Mouse (Mus musculus) layer of hippocampus, adult 2 months (tissue): Measurements from ENCODE around the gene Prl. TPM values are rescaled to one million over a fixed set of nuclear protein-coding genes. Genes with fewer than 3 reads are reported as not detected.
A peak's percentile ranks its signal among the peaks of the same experiment; 100 is the strongest.
"Not testable (repeated sequence)": the region's sequence is repeated elsewhere in the genome, so short reads cannot be mapped to it uniquely, and the experiment has no call there.

Experiments used
- DNase-seq, 2 experiments: peaks; one replicate each; pipeline ENCODE4 v3.0.0; 2022; ENCODE audit warnings: low spot score in 2 of 2
- H3K27ac ChIP-seq: fragments of 200-600 bp; 2 replicates; pipeline ENCODE4 v1.8.1; 2022
- H3K4me3 ChIP-seq: fragments of 200-600 bp; 2 replicates; pipeline ENCODE4 v1.8.1; 2022; ENCODE audit warnings: mild to moderate bottlenecking
- CTCF ChIP-seq: fragments of 200-600 bp; conservative IDR thresholded peaks from 2 replicates; pipeline ENCODE4 v1.8.1; 2022; ENCODE audit warnings: antibody characterized with exemption, mild to moderate bottlenecking, moderate library complexity
- long read RNA-seq, 2 experiments: library from polyadenylated mRNA; stranded (forward); transcript quantifications; one replicate each; pipeline ENCODE4 v2.0.0; 2021; ENCODE audit warnings: borderline mapping rate in 2 of 2
- total RNA-seq, 2 experiments: library from RNA; stranded (reverse); gene quantifications; 2 replicates each; pipeline ENCODE4 v1.2.3; 2021

The Prl gene
- not detected for total RNA-seq
- long read RNA-seq, experiment 1: 0 reads
- long read RNA-seq, experiment 2: 0 reads

DNA sequence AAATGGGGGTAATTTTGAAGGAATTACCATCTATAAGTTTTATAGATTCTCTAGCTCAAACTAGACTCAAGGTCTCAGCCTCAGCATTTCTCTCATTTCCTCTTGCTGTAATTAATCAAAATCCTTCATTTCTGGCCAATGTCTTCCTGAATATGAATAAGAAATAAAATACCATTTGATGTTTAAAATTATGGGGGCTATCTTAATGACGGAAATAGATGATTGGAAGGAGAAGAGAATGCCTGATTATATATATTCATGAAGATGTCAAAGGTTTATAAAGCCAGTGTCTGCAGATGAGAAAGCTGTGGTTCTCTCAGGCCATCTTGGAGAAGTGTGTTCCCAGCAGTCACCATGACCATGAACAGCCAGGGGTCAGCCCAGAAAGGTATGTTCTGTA is at the start of gene Prl:
Gene Prl, plus strand, starts transcription at position 301 of the 400 bp plus-strand sequence.
- no peak for DNase-seq
- TF ChIP-seq CTCF: no peak
- no peak within 1 kb of the TSS for H3K27ac ChIP-seq
- H3K4me3 ChIP-seq: no peak within 1 kb of the TSS

- H3K27ac ChIP-seq: no peak overlapping the region
- no peak for TF ChIP-seq CTCF
- DNase-seq: no peak
- no peak overlapping the region for H3K4me3 ChIP-seq
These were observed 30.8 kb upstream of the Prl start for GRCm38 (mm10) chr13:27026614-27027013.

DNA sequence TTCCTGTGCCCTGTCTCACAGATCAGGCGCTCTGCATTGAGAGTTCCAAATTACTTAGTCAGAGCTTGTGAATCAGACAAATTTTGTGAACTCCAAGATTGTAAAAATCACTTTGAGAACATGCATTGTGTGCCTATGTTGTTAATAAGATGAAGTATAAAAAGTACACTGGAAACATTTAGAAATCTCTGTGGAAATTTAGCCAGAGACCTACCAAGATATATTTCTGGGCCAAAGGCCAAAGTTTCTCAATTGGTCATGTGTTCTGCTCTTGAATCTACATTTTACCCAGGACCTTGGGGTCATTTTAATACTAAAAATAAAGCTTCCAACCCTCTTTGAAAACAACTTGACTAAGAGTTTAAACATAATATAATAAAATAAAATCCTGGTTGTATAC is 30.0 kb upstream of the Prl start:
- no peak for TF ChIP-seq CTCF
- DNase-seq: no peak
- Histone ChIP-seq H3K4me3 (no peak overlapping the region), H3K27ac (no peak overlapping the region)

- no peak for TF ChIP-seq CTCF
- Histone ChIP-seq H3K27ac (no peak overlapping the region), H3K4me3 (no peak overlapping the region)
- no peak for DNase-seq
These were observed 28.7 kb upstream of the Prl start for GRCm38 (mm10) chr13:27028501-27029240.

DNA sequence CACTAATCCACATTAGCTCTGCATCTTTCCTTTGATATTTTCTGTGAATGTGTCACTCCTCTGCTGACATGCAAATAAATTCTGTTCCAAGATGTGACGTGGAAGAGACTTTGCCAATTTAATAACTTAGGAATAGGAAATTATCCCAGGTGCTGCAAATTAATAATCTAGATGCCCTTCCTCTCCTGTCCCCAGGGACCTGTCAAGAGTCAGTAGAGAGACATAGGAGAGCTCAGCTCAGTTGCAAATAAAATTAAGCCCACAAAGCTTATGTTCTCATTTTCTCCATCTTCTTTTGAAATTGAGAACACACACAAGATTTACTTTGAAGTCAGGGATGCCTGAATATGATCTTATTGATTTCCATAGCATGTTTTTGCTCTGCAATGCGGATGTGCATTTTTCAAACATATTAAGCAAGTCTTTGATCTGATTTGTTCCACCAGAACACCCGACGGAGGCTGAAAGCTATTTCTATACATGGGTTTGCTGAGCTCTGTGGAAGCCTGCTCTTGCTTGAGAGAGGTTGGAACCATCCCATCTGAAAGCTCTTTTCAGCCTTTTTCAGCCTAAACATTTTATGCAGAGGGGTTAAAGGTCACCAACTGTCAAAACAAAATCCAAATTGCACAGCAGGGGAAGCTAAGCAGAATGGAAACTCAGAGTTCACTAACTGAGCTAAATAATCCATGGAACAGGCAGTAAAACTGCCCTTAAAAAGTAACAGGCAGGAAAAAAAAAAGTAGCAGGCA is 26.1 kb upstream of the Prl start:
- H3K4me3 ChIP-seq: no peak overlapping the region
- no peak for TF ChIP-seq CTCF
- DNase-seq: no peak
- no peak overlapping the region for H3K27ac ChIP-seq

DNA sequence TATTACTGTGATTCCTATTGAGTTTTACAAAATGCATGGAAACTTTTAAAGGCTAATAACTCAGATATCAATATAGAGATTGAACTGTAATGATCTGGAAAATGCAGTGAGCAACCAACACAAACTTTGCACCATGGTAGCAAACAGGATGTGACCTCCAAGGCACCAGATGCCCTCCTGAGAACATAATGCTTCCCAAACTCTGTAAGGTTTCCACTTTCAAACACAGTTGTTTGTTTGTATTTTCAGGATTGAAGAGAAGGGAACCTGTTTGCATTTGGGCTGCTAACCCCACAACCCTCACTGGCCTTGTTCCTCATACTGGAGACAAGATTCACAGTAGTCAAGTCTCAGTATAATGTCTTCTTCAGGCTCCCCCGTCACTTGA is 25.5 kb upstream of the Prl start:
- Histone ChIP-seq H3K27ac (no peak overlapping the region), H3K4me3 (no peak overlapping the region)
- TF ChIP-seq CTCF: no peak
- DNase-seq: no peak

- TF ChIP-seq CTCF: no peak
- Histone ChIP-seq H3K27ac (no peak overlapping the region), H3K4me3 (no peak overlapping the region)
- no peak for DNase-seq
These were observed 24.4 kb upstream of the Prl start for GRCm38 (mm10) chr13:27032998-27033397.

DNA sequence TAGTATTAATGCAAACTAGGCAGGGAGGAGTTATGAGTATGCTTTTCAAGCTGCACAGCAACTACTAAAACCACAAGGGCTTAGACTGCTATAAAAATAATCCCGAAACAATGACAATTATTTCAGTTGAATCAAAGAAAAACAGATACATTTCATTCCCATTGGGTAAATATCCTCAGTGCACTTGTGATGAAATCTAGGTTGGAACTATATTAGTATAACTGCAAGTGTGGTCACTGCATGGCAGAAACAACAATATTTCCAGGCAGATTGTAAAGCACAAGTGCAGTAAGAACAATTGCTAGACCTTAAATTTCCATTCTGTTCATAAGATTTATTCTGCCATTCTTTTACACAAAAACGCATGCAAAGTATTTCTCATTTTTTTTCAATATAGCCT is 15.2 kb upstream of the Prl start:
- no peak for TF ChIP-seq CTCF
- DNase-seq: no peak
- no peak overlapping the region for H3K4me3 ChIP-seq
- no peak overlapping the region for H3K27ac ChIP-seq

GRCm38 (mm10) chr13:27043326-27043725 is 14.0 kb upstream of the Prl start:
- DNase-seq: no peak
- no peak for TF ChIP-seq CTCF

DNA sequence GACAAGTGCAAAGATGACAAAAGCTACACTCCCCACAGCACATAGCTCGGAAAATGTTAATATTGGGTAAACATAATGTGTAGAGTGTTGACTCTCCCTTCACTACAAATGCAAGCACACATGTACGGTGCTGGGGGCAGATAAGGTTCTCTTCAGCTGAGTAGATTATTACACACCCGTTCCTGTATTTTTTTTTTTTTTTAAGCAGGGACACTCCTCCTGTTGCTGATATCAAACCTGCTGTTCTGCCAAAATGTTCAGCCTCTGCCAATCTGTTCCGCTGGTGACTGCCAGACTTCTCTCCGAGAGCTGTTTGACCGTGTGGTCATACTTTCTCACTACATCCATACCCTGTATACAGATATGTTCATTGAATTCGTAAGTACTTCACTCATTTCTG is 1.8 kb downstream of the Prl start:
- peak; percentile 61 to 69 for DNase-seq
- no peak for TF ChIP-seq CTCF
- Histone ChIP-seq H3K4me3 (no peak overlapping the region), H3K27ac (peak overlapping the region; percentile 53; the same call in 1 of the 2 replicates)

More at GRCm38 (mm10) chr13:27043326-27043725, 14.0 kb upstream of the Prl start:
- Histone ChIP-seq H3K27ac (no peak overlapping the region), H3K4me3 (no peak overlapping the region)

DNA sequence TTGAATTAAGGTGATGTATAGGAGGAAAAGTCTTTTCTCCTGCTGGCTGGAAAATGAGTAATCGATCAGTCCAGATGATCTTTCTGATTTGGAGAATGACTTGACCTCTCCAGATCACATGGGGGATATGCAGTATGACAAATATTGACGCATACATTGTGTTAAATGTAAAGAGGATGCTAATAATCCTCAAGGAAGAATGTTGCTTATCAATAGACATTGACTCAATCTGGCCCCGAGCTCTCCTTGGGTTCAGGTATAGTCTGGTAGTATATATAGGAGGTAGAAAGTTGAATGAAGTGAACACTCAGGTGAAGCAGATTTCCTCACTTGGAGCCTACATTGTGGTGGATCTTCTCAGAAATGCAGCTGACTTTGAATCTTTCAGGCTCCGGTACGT is 36.5 kb downstream of the Prl start, which contains the start of gene Prl3d1:
Gene Prl3d1, plus strand, starts transcription at position 301 of the 400 bp plus-strand sequence.
- H3K27ac ChIP-seq, H3K4me3 ChIP-seq: not testable (repeated sequence)

More for the DNA sequence above, 36.5 kb downstream of the Prl start, which contains the start of gene Prl3d1:
- not testable (repeated sequence) for DNase-seq

Other genes starting within 250 kb of the Prl start
- not detected for gene Prl3d1, start 36.6 kb downstream of the Prl start, total RNA-seq
- gene Prl3d2, start 64.1 kb downstream of the Prl start, total RNA-seq: not detected
- not detected for gene Prl3d3, start 99.2 kb downstream of the Prl start, total RNA-seq
- gene Prl3c1, start 139.1 kb downstream of the Prl start, total RNA-seq: not detected
- not detected for gene Prl3b1, start 184.3 kb downstream of the Prl start, total RNA-seq
- gene Prl3a1, start 201.9 kb downstream of the Prl start, total RNA-seq: not detected